Mouse (Mus musculus) midbrain, embryonic 13.5 days (tissue): ENCODE data around the gene Fkbp8. TPM values are rescaled to one million over a fixed set of nuclear protein-coding genes. Genes with fewer than 3 reads are reported as not detected.

ENCODE experiments used
- ATAC-seq: fragments of 200-750 bp; cut with Nextera tagmentation; 2 replicates; pipeline ENCODE4 v1.8.0; 2017; ENCODE audit warnings: mild to moderate bottlenecking, moderate TSS enrichment, moderate library complexity
- H3K27ac ChIP-seq: fragments of 300-500 bp; sonication (generic); 2 replicates; pipeline ENCODE4 v1.5.1; 2015; ENCODE audit warnings: inconsistent platforms, mild to moderate bottlenecking, moderate library complexity
- H3K27me3 ChIP-seq: fragments of 300-500 bp; sonication (generic); 2 replicates; pipeline ENCODE4 v1.6.1; 2015; ENCODE audit warnings: mild to moderate bottlenecking, inconsistent platforms
- H3K36me3 ChIP-seq: fragments of 300-500 bp; sonication (generic); 2 replicates; pipeline ENCODE4 v1.6.1; 2015; ENCODE audit warnings: mild to moderate bottlenecking, inconsistent platforms
- H3K4me1 ChIP-seq: fragments of 300-500 bp; sonication (generic); replicated peaks from 2 replicates; pipeline ENCODE4 v1.6.1; 2015; ENCODE audit warnings: inconsistent platforms
- H3K4me2 ChIP-seq: fragments of 300-500 bp; sonication (generic); replicated peaks from 2 replicates; pipeline ENCODE4 v1.6.1; 2015; ENCODE audit warnings: moderate library complexity, mild to moderate bottlenecking, inconsistent platforms
- H3K4me3 ChIP-seq: fragments of 300-500 bp; sonication (generic); replicated peaks from 2 replicates; pipeline ENCODE4 v1.5.1; 2015; ENCODE audit warnings: mild to moderate bottlenecking, inconsistent platforms
- H3K9ac ChIP-seq: fragments of 300-500 bp; sonication (generic); replicated peaks from 2 replicates; pipeline ENCODE4 v1.6.1; 2015; ENCODE audit warnings: mild to moderate bottlenecking, inconsistent platforms
- H3K9me3 ChIP-seq: fragments of 300-500 bp; sonication (generic); 2 replicates; pipeline ENCODE4 v1.6.1; 2016; ENCODE audit warnings: mild to moderate bottlenecking, inconsistent platforms
- WGBS: fragments of 180-500 bp; shearing (Covaris S2); methylation state at CpG from one replicate; pipeline ENCODE4 v1.1.7; 2015; 5-methylcytosine and 5-hydroxymethylcytosine counted together
- polyA plus RNA-seq: library from polyadenylated mRNA; unstranded; fragments of >200 nt; fragmentation: Nextera tagmentation; extraction: Ambion mirVana; gene quantifications from 2 replicates; pipeline ENCODE4 v1.2.1, GENCODE M21; 2015

Gene Fkbp8
- polyA plus RNA-seq, 1 experiment from 2014 or later: 392 TPM

DNA sequence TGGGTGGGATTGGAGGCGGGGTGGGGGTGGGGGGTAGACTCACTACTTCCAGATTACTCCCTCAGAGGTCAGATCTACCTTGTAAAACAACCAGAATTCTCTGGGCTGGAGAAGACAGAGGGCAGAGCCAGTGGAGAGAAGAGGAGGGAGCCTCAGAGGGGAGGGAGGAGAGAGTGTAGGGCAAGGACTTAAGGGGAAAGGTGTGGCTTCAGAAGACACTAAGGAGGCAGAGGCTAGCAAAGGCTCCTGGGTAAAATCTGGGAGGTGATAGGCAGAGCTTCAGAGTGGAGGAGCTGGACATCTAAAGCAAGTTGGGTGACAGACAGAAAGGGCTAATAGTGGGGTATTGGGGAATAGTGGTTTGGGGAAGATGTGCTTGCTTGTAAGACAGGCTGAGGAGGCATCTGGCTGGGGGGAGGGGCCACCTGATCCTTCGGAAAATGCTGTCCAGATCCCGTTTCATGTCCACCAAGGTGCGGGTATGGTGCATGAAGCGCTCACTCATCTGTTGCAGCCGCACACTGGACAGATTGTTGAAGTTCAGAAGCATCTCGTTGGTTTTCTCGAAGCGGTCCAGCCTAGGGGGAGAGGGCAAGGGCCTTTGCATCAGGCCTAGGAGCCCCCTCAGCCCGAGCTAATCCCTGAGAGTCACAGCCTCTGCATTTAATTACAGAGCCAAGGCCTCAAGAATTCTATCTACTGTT, 9.4 kb upstream of the Fkbp8 start:
- peaks cover 57% of the 10 kb centered on the region for H3K36me3 ChIP-seq
- no peak overlapping the region for H3K27ac ChIP-seq

DNA sequence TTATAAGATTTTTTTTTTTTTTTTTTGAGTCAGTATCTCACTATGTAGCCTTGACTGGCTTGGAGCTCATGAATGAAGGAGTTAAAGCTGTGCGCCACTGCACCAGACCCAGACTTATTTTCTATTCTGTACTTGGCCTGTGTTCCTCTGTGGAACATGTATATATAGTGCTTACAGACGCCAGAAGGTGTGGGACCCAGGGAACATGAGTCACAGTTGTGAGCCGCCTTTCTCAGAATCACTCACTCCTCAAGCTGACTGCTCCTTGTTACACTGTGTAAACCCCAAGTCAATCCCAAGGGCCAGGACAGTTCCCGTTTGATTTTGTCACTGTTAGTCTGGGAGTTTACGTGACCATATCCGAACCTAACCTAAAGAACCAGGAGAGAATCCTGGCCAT, 8.5 kb upstream of the Fkbp8 start:
- Histone ChIP-seq H3K4me2 (no peak overlapping the region), H3K9ac (no peak overlapping the region), H3K4me1 (peaks cover 17% of the 10 kb centered on the region), H3K9me3 (no peaks in the 10 kb centered on the region), H3K36me3 (peaks cover 48% of the 10 kb centered on the region), H3K27ac (no peak overlapping the region), H3K4me3 (no peak overlapping the region), H3K27me3 (no peaks in the 10 kb centered on the region)
- 97% methylated on average over 6 of the region's 6 CpGs for WGBS
- no peak for ATAC-seq

More for the DNA sequence above, 9.4 kb upstream of the Fkbp8 start:
- H3K4me1 ChIP-seq: peaks cover 13% of the 10 kb centered on the region
- no peak overlapping the region for H3K4me2 ChIP-seq
- WGBS: 72% methylated on average over 10 of the region's 10 CpGs
- no peak overlapping the region for H3K9ac ChIP-seq
- no peak for ATAC-seq
- H3K4me3 ChIP-seq: no peak overlapping the region
- H3K9me3 ChIP-seq: no peaks in the 10 kb centered on the region
- H3K27me3 ChIP-seq: no peaks in the 10 kb centered on the region

DNA sequence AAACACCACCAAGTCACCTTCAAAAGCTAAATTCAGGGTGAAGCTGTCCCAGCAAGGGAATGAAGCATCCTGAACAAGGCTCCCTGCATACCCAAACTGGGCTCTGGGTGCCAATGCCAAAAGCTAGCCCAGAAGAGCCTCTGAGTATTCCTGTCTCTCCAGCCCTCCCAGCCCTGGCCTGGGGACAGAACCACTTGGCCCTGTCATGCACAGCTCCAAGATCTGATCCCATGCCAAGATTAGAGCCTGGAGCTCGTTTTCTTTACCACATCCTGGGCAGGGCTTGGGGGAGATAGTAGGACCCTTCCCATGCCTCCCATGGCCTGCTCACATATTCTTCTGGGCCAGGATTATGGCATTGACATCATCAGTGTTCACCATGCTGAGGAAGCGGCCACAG, 7.9 kb upstream of the Fkbp8 start:
- no peaks in the 10 kb centered on the region for H3K27me3 ChIP-seq
- 55% methylated on average over 2 of the region's 2 CpGs for WGBS
- H3K4me1 ChIP-seq: peaks cover 17% of the 10 kb centered on the region
- no peak overlapping the region for H3K9ac ChIP-seq
- no peak overlapping the region for H3K27ac ChIP-seq
- no peak overlapping the region for H3K4me3 ChIP-seq
- peaks cover 43% of the 10 kb centered on the region for H3K36me3 ChIP-seq
- no peak overlapping the region for H3K4me2 ChIP-seq
- ATAC-seq: no peak
- no peaks in the 10 kb centered on the region for H3K9me3 ChIP-seq

DNA sequence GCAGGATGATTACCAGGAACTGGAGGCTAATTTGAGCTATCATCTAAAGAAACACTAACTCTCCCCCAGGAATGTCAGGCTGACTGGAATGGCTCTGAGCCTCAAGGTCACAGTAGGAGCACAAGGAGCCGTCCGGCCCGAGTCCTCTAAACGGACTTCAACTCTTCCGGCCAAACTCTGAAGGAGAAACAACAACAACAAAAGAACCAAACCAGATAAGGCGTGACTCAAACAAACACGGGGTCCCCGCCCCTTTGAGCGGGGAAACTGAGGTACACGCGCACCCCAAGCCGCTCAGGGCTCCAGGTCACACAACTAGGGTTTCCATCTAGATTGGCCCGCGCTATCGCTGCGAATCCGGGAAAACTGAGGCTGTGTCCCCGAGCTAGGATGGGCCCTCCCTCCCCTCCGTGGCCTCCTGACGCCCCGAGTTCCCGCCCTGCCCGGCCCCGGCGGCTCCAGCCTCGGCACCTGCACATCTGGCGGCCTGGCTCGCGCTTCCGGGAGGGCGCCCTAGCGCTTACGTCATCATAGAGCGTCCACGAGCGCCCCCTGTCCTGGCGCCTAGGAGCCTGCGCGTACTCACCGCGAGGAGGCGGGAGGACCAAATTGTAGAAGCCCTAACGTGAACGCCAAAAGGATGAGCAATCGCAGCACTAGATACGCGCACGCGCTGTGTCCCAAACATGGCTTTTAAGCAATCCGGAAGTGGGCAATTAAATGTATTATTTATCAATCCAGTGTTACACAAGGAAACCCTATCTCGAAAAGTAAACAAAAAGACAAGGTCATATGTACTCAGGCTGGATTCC, 4.7 kb upstream of the Fkbp8 start:
- peak; percentile 87 for ATAC-seq
- no peaks in the 10 kb centered on the region for H3K9me3 ChIP-seq
- H3K4me3 ChIP-seq: peak overlapping the region; percentile 66
- peak overlapping the region; percentile 74 for H3K9ac ChIP-seq
- under 1% methylated on average over 47 of the region's 51 CpGs for WGBS
- peak overlapping the region; percentile 81 for H3K27ac ChIP-seq
- H3K36me3 ChIP-seq: peaks cover 21% of the 10 kb centered on the region
- H3K27me3 ChIP-seq: no peaks in the 10 kb centered on the region
- peaks cover 29% of the 10 kb centered on the region for H3K4me1 ChIP-seq
- H3K4me2 ChIP-seq: peak overlapping the region; percentile 81

DNA sequence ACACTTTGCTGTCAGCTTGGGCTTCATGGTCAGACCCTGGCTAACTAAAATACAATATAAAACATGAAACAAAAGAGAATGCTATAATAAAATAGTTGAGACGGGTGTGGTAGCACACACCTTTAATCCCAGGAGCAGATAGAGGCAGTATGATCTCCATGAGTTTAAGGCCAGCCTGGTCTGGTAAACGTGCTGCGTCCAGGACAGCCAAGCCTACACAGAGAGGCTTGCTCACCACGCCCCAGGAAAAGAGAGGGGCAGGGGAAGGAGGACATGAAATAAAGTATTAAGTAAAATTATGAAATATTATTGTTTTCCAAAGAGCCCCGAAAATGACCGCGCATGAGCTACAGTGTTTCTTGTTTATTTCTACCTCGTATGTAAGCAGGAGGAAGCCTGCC, 413 bp upstream of the Fkbp8 start:
- Histone ChIP-seq H3K4me3 (peak overlapping the region; percentile 81), H3K27ac (peak overlapping the region; percentile 88), H3K9ac (peak overlapping the region; percentile 92), H3K27me3 (no peaks in the 10 kb centered on the region), H3K4me2 (peak overlapping the region; percentile 87), H3K4me1 (peaks cover 45% of the 10 kb centered on the region), H3K9me3 (no peaks in the 10 kb centered on the region), H3K36me3 (peaks cover 25% of the 10 kb centered on the region)
- ATAC-seq: peak; percentile 28; the same call in 1 of the 2 replicates
- 3% methylated on average over 8 of the region's 8 CpGs for WGBS

DNA sequence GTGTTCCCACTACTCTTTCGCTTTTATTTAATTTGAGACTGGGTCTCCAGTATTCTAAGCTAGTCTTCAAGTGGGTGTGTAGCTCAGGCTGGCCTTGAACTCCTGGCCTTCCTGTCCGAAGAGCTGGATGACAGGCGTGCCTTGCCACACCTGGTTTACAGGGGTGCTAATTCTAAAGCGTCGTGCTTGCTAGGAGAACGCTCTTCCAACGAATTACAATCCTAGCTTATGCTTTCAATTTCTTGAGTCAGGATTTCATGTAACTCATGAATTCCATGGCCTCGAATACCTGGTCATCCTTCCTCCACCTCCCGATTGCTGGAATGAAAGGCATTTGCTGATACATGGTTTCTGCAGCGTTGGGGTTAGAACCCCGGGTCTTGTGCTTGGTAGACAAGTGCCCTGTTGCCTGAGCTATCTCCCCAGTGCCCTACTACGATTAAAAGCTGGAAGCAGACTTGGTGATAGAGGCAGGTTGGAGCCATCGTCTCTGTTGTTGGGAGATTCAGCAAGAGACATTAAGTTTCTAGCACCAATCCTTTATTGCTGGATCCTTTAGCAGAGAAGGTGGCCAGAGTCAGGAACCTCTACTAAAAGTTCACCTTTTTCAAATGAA, 766 bp downstream of the Fkbp8 start:
- no peak for ATAC-seq
- WGBS: 38% methylated on average over 13 of the region's 13 CpGs
- Histone ChIP-seq H3K27ac (peak overlapping the region; percentile 88), H3K27me3 (no peaks in the 10 kb centered on the region), H3K9me3 (no peaks in the 10 kb centered on the region), H3K4me2 (peak overlapping the region; percentile 87), H3K4me3 (peak overlapping the region; percentile 81), H3K4me1 (peaks cover 38% of the 10 kb centered on the region), H3K36me3 (peaks cover 37% of the 10 kb centered on the region), H3K9ac (peak overlapping the region; percentile 92)

DNA sequence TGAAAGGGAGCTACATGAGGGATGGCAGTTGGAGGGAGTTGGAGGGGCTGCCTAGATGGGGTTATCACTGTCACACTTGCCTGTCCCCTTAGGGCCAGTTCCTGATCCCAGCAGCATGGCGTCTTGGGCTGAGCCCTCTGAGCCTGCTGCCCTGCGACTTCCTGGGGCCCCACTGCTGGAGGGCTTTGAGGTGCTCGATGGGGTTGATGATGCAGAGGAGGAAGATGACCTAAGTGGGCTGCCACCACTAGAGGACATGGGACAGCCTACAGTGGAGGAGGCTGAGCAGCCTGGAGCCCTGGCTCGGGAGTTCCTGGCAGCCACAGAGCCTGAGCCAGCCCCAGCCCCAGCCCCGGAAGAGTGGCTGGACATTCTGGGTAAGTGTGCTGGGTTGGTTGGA, 1.8 kb downstream of the Fkbp8 start:
- Histone ChIP-seq H3K27me3 (no peaks in the 10 kb centered on the region), H3K9me3 (no peaks in the 10 kb centered on the region), H3K27ac (no peak overlapping the region), H3K4me1 (peaks cover 33% of the 10 kb centered on the region), H3K4me2 (peak overlapping the region; percentile 9; the same call in 1 of the 2 replicates), H3K9ac (no peak overlapping the region), H3K4me3 (no peak overlapping the region), H3K36me3 (peaks cover 47% of the 10 kb centered on the region)
- 85% methylated on average over 5 of the region's 5 CpGs for WGBS
- ATAC-seq: no peak

DNA sequence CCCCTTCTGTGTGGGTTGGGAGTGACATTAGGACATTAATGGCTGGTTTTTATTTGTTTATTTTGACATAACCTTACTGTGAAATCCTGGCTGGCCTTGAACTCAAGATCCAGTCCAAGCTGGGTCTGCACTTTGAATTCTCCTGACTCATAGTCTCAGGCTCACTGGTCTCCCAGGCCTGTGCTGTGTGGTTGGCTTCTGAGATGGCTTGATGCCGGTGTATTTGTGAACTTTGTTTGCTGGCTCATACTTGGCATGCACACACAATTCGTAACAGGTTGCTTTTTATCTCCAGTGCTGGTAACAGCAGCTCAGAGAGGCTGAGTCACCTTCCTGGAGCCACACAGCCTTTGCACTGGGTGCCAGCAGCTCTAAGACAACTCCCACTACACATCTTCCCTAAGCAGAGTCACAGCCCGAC, 2.2 kb downstream of the Fkbp8 start:
- Histone ChIP-seq H3K4me2 (no peak overlapping the region), H3K36me3 (peaks cover 52% of the 10 kb centered on the region), H3K27ac (no peak overlapping the region), H3K4me3 (no peak overlapping the region), H3K27me3 (no peaks in the 10 kb centered on the region), H3K9me3 (no peaks in the 10 kb centered on the region), H3K9ac (no peak overlapping the region), H3K4me1 (peaks cover 33% of the 10 kb centered on the region)
- WGBS: 98% methylated on average over 3 of the region's 3 CpGs
- no peak for ATAC-seq

DNA sequence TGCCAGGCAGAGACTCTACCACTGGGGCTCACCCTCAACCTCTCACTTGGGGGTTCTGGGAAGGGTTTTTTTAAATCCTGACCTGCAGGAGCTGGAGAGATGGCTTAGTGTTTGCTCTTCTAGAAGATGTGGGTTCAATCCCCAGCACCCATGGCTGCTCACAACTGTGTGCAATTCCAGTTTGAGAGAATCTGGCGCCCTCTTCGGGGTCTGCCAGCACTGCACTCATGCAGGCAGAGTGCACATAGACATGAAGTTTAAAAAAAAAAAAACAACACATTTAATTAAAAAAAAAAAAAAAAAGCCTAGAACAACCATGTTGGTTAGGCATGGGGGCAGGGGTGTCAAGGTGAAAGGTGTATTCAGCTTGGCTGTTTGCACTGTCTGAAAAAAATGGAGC, 2.8 kb downstream of the Fkbp8 start:
- H3K4me2 ChIP-seq: no peak overlapping the region
- 88% methylated on average over 2 of the region's 2 CpGs for WGBS
- H3K27me3 ChIP-seq: no peaks in the 10 kb centered on the region
- no peak overlapping the region for H3K27ac ChIP-seq
- H3K4me1 ChIP-seq: peaks cover 33% of the 10 kb centered on the region
- H3K9me3 ChIP-seq: no peaks in the 10 kb centered on the region
- peaks cover 57% of the 10 kb centered on the region for H3K36me3 ChIP-seq
- no peak overlapping the region for H3K4me3 ChIP-seq
- no peak overlapping the region for H3K9ac ChIP-seq
- no peak for ATAC-seq

DNA sequence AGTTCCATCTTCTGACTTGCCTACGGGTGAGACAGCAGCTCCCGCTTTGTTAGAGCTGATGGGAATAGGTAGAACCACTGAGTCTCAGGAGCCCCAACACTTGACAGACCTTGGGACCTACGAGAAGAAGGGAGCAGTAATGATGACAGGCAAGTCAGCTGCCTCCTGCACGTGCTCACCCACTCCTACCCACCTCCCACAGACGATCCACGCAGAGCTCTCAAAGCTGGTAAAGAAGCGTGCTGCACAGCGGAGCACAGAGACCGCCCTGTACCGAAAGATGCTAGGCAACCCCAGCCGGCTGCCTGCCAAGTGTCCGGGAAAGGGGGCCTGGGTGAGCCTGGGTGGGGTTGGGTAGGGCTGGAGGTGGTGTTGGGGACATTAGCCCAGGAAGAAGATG, 6.8 kb downstream of the Fkbp8 start:
- 95% methylated on average over 12 of the region's 12 CpGs for WGBS
- Histone ChIP-seq H3K9ac (no peak overlapping the region), H3K36me3 (peaks cover 75% of the 10 kb centered on the region), H3K27me3 (no peaks in the 10 kb centered on the region), H3K4me2 (no peak overlapping the region), H3K4me1 (peaks cover 14% of the 10 kb centered on the region), H3K4me3 (no peak overlapping the region), H3K27ac (no peak overlapping the region), H3K9me3 (no peaks in the 10 kb centered on the region)
- no peak for ATAC-seq

DNA sequence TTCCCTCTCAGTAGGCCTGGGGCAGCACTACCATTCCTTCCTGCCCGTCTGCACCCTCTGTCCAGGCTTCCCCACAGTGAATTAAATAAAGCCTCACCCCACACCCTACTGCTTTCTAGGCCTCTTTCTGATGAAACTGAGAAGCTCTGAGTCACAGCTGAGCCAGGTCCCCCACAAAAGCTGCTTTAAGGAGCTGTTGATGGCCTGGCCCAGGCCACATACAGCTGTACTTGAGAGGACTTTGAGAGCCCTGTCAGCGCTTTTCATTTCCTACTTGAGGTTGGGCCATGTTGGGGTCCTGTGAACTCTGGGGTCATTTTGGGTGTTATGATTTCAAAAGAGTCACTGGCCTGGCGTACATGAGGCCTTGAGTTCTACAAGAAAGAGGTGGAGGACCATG, 7.7 kb downstream of the Fkbp8 start:
- no peak overlapping the region for H3K27ac ChIP-seq
- no peak overlapping the region for H3K4me3 ChIP-seq
- no peak for ATAC-seq
- H3K4me2 ChIP-seq: no peak overlapping the region
- no peaks in the 10 kb centered on the region for H3K9me3 ChIP-seq
- H3K36me3 ChIP-seq: peaks cover 68% of the 10 kb centered on the region
- H3K9ac ChIP-seq: 0 out of 2 replicates have a peak overlapping the region, but pooled peaks have one; percentile 10
- 92% methylated on average over 3 of the region's 3 CpGs for WGBS
- H3K27me3 ChIP-seq: no peaks in the 10 kb centered on the region
- peaks cover 10% of the 10 kb centered on the region for H3K4me1 ChIP-seq

DNA sequence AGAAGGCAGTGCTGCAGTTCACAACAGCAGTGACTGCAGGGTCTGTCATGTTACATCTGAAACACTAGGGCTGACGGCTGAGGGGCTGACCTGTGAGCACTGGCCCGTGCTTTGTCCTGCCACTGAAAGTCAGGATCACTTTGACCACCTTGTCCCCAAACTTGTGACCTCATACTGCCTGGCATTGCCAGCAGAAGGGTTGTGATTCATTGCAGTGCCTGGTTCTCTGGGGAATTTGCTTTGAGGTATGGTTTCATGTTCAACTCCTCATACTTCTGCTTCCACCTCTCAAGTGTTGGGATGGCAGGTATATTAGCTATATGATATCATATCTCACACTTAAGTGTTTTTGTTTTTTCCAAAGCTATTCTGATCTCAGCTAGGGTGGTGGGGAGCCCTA, 8.2 kb downstream of the Fkbp8 start:
- Histone ChIP-seq H3K36me3 (peaks cover 64% of the 10 kb centered on the region), H3K4me2 (no peak overlapping the region), H3K9ac (no peak overlapping the region), H3K9me3 (no peaks in the 10 kb centered on the region), H3K27me3 (no peaks in the 10 kb centered on the region), H3K4me1 (peaks cover 15% of the 10 kb centered on the region), H3K4me3 (no peak overlapping the region), H3K27ac (no peak overlapping the region)
- ATAC-seq: no peak
- WGBS: 95% methylated on average over 2 of the region's 2 CpGs
